ENCODE assay signal across 8 mouse cellular contexts in the genomic region with DNA sequence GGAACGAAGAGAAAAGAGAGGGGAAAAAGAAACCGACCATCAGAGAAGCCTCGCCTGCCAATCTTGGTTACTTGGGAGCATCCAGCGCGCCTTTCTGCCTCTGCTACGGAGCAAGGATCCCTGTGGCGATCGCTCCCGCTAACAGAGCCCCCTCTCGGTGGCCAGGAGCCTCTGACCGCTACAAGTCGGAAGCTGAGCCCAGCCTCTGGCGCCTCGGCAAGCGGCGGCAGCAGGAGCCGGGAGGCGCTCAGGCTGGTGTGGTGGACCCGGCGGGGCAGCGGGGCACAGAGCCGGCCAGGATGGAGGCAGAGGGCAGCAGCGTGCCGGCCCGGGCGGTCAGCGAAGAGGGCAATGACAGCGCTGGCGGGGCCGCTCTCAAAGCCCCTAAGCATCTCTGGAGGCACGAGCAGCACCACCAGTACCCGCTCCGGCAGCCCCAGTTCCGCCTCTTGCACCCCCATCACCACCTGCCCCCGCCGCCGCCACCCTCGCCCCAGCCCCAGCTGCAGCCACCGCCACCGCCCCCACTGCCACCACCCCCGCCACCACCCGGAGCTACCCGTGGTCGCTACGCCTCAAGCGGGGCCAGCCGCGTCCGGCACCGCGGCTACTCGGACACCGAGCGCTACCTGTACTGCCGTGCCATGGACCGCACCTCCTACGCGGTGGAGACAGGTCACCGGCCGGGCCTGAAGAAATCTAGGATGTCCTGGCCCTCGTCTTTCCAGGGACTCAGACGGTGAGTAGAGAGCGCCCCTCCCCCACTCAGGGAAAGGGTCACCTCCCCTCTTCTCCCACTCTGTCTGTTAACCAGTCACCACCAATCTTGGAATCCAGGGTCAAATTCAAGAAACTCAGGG.
DNase-seq lines count a peak whose midpoint lies in the region; ATAC-seq and TF ChIP-seq lines count a peak whose summit lies in the region.

No protein-coding gene starts in this region.

- peaks cover 35% of the 10 kb centered on the region for H3K27me3 ChIP-seq in heart, embryonic 10.5 days (ENCODE audit: insufficient read depth, poor library complexity, severe bottlenecking)
- H3K27me3 ChIP-seq in forebrain, embryonic 16.5 days (replicated peaks; ENCODE audit: control insufficient read depth, insufficient read depth, low read length) = no peaks in the 10 kb centered on the region
- H3K27me3 ChIP-seq in intestine, postnatal 0 days (replicated peaks; ENCODE audit: control insufficient read depth, insufficient read depth, low read length) = peaks cover 19% of the 10 kb centered on the region
- H3K27me3 ChIP-seq in limb, embryonic 11.5 days (ENCODE audit: control insufficient read depth, insufficient read depth, low read length) = no peaks in the 10 kb centered on the region
- no peaks in the 10 kb centered on the region for H3K27me3 ChIP-seq in midbrain, postnatal 0 days (ENCODE audit: insufficient read depth, low read length)

- H3K4me1 ChIP-seq in heart, embryonic 10.5 days = peaks cover 15% of the 10 kb centered on the region
- H3K4me1 ChIP-seq in forebrain, embryonic 16.5 days (replicated peaks; ENCODE audit: control insufficient read depth, insufficient read depth, low read length) = peaks cover 15% of the 10 kb centered on the region
- H3K4me1 ChIP-seq in intestine, postnatal 0 days (replicated peaks; ENCODE audit: control insufficient read depth, insufficient read depth, low read length) = 0 out of 2 replicates have a peak, but pooled peaks cover 3% of the 10 kb centered on the region
- peaks cover 7% of the 10 kb centered on the region for H3K4me1 ChIP-seq in limb, embryonic 11.5 days (ENCODE audit: control insufficient read depth, insufficient read depth, low read length)
- no peaks in the 10 kb centered on the region for H3K4me1 ChIP-seq in midbrain, postnatal 0 days (ENCODE audit: insufficient read depth, low read length)

- no peaks in the 10 kb centered on the region for H3K36me3 ChIP-seq in heart, embryonic 10.5 days
- H3K36me3 ChIP-seq in forebrain, embryonic 16.5 days (ENCODE audit: control insufficient read depth, insufficient read depth) = no peaks in the 10 kb centered on the region
- H3K36me3 ChIP-seq in intestine, postnatal 0 days (ENCODE audit: control insufficient read depth, insufficient read depth) = no peaks in the 10 kb centered on the region
- no peaks in the 10 kb centered on the region for H3K36me3 ChIP-seq in limb, embryonic 11.5 days (ENCODE audit: control insufficient read depth, insufficient read depth, low read length)
- H3K36me3 ChIP-seq in midbrain, postnatal 0 days (ENCODE audit: insufficient read depth, low read length) = no peaks in the 10 kb centered on the region

- H3K9ac ChIP-seq in forebrain, embryonic 16.5 days (replicated peaks; ENCODE audit: low read depth, low read length) = peak overlapping the region; percentile 84
- no peak overlapping the region for H3K9ac ChIP-seq in intestine, postnatal 0 days (ENCODE audit: low read depth, low read length)
- peak overlapping the region; percentile 2; the same call in 1 of the 2 replicates for H3K9ac ChIP-seq in limb, embryonic 11.5 days (ENCODE audit: low read length)
- H3K9ac ChIP-seq in midbrain, postnatal 0 days (replicated peaks; ENCODE audit: low read length, poor library complexity, severe bottlenecking) = peak overlapping the region; percentile 67

- DNase-seq in heart, embryonic 10.5 days (ENCODE audit: low spot score) = peak; percentile 85
- DNase-seq in heart, adult 9 months (ENCODE audit: low spot score in 2 of 2) = no peak
- DNase-seq in cerebellum, adult 18-20 months = peak; percentile 75 to 83
- peak; percentile 80 for DNase-seq in limb, embryonic 11.5 days (ENCODE audit: low spot score)
- DNase-seq in midbrain, postnatal 0 days (ENCODE audit: low spot score) = peak; percentile 83
- peak; percentile 58 for DNase-seq in yolk sac, embryonic 10.5 days (ENCODE audit: low spot score)

- H3K27ac ChIP-seq in heart, embryonic 10.5 days = no peak overlapping the region
- no peak overlapping the region for H3K27ac ChIP-seq in forebrain, embryonic 16.5 days (ENCODE audit: low read length)
- H3K27ac ChIP-seq in intestine, postnatal 0 days (ENCODE audit: low read depth, low read length) = no peak overlapping the region
- no peak overlapping the region for H3K27ac ChIP-seq in limb, embryonic 11.5 days (replicated peaks; ENCODE audit: low read depth, low read length)
- H3K27ac ChIP-seq in midbrain, postnatal 0 days (ENCODE audit: low read depth, low read length) = peak overlapping the region; percentile 59; the same call in 1 of the 2 replicates

- H3K9me3 ChIP-seq in heart, embryonic 10.5 days = no peaks in the 10 kb centered on the region
- H3K9me3 ChIP-seq in forebrain, embryonic 16.5 days (ENCODE audit: control insufficient read depth, low read length) = no peaks in the 10 kb centered on the region
- H3K9me3 ChIP-seq in intestine, postnatal 0 days (ENCODE audit: control insufficient read depth) = no peaks in the 10 kb centered on the region
- no peaks in the 10 kb centered on the region for H3K9me3 ChIP-seq in limb, embryonic 11.5 days (ENCODE audit: control insufficient read depth, low read length)
- H3K9me3 ChIP-seq in midbrain, postnatal 0 days (ENCODE audit: low read length) = no peaks in the 10 kb centered on the region

- under 1% methylated on average over 63 of the region's 63 CpGs for WGBS in heart, embryonic 10.5 days
- WGBS in forebrain, embryonic 16.5 days = 1% methylated on average over 62 of the region's 63 CpGs
- under 1% methylated on average over 60 of the region's 63 CpGs for WGBS in intestine, postnatal 0 days
- WGBS in limb, embryonic 11.5 days = under 1% methylated on average over 60 of the region's 63 CpGs
- 1% methylated on average over 53 of the region's 63 CpGs for WGBS in midbrain, postnatal 0 days

- H3K4me3 ChIP-seq in heart, embryonic 10.5 days = peak overlapping the region; percentile 69
- peak overlapping the region; percentile 80 for H3K4me3 ChIP-seq in forebrain, embryonic 16.5 days (replicated peaks; ENCODE audit: low read length)
- peak overlapping the region; percentile 46 for H3K4me3 ChIP-seq in intestine, postnatal 0 days (ENCODE audit: low read depth, low read length)
- H3K4me3 ChIP-seq in limb, embryonic 11.5 days (ENCODE audit: low read depth, low read length) = peak overlapping the region; percentile 42
- peak overlapping the region; percentile 67 for H3K4me3 ChIP-seq in midbrain, postnatal 0 days (ENCODE audit: low read depth, low read length)

- peak; percentile 89 for ATAC-seq in forebrain, embryonic 16.5 days
- 0 out of 2 replicates have a peak, but pooled peaks have one; percentile 25 for ATAC-seq in intestine, postnatal 0 days
- ATAC-seq in limb, embryonic 11.5 days (ENCODE audit: insufficient number of reproducible peaks, low FRiP score, low TSS enrichment, low read depth) = peak; percentile 70
- peak; percentile 82 for ATAC-seq in midbrain, postnatal 0 days (ENCODE audit: low FRiP score)

- TF ChIP-seq CTCF in intestine, postnatal 0 days (IDR thresholded peaks at IDR 0.05; ENCODE audit: low read depth) = peak; percentile 69
- peak; percentile 70 for TF ChIP-seq CTCF in midbrain, postnatal 0 days (IDR thresholded peaks at IDR 0.05)

- peak overlapping the region; percentile 100 for H3K4me2 ChIP-seq in forebrain, embryonic 16.5 days (ENCODE audit: low read length)
- peak overlapping the region; percentile 81 for H3K4me2 ChIP-seq in intestine, postnatal 0 days (replicated peaks; ENCODE audit: low read depth)
- peak overlapping the region; percentile 100 for H3K4me2 ChIP-seq in limb, embryonic 11.5 days (ENCODE audit: low read depth, severe bottlenecking)
- peak overlapping the region; percentile 91 for H3K4me2 ChIP-seq in midbrain, postnatal 0 days (ENCODE audit: low read depth, low read length, poor library complexity, severe bottlenecking)

Comparison
In these comparisons a context has a peak if more than half of its experiments do, and no peak if none do; other contexts are left out.
1. DNase-seq: peak in heart, embryonic 10.5 days (single experiment), cerebellum, adult 18-20 months (2 of 2), limb, embryonic 11.5 days (single experiment), midbrain, postnatal 0 days (single experiment) and yolk sac, embryonic 10.5 days (single experiment); none in heart, adult 9 months (0 of 2).
2. ATAC-seq: peak in every context shown above with its lines; median percentile 89 in forebrain, embryonic 16.5 days; 82 in midbrain, postnatal 0 days; 70 in limb, embryonic 11.5 days; 25 in intestine, postnatal 0 days.
3. Peak in every context shown above with its lines, with median percentiles within 50 percentile points of each other: H3K4me3 ChIP-seq and H3K4me2 ChIP-seq.